Mouse (Mus musculus): ENCODE data around the gene Elf1. TPM values are rescaled to one million over a fixed set of nuclear protein-coding genes. Genes with fewer than 3 reads are reported as not detected.

The Elf1 gene
- polyA plus RNA-seq, 1 experiment from 2014 or later, result 22.7 TPM

- Histone ChIP-seq H3K4me1 (replicated peaks; ENCODE audit: control insufficient read depth, insufficient read depth, low read length) (peaks cover 27% of the 10 kb centered on the region), H3K36me3 (ENCODE audit: control insufficient read depth, insufficient read depth, low read length) (no peaks in the 10 kb centered on the region), H3K27ac (ENCODE audit: low read depth, low read length) (no peak overlapping the region), H3K27me3 (replicated peaks; ENCODE audit: control insufficient read depth, insufficient read depth, low read length) (no peaks in the 10 kb centered on the region), H3K4me3 (ENCODE audit: low read depth, low read length) (no peak overlapping the region), H3K9ac (ENCODE audit: low read depth, low read length) (no peak overlapping the region), H3K9me3 (ENCODE audit: control insufficient read depth, low read length) (no peaks in the 10 kb centered on the region), H3K4me2 (no peak overlapping the region)
- DNase-seq (ENCODE audit: low spot score), result no peak
- 78% methylated on average over 5 of the region's 5 CpGs for WGBS
- ATAC-seq (replicated peaks; ENCODE audit: low FRiP score), result no peak
Observed at GRCm38 (mm10) chr14:79503371-79504075, 22.5 kb downstream of the Elf1 start.

DNA sequence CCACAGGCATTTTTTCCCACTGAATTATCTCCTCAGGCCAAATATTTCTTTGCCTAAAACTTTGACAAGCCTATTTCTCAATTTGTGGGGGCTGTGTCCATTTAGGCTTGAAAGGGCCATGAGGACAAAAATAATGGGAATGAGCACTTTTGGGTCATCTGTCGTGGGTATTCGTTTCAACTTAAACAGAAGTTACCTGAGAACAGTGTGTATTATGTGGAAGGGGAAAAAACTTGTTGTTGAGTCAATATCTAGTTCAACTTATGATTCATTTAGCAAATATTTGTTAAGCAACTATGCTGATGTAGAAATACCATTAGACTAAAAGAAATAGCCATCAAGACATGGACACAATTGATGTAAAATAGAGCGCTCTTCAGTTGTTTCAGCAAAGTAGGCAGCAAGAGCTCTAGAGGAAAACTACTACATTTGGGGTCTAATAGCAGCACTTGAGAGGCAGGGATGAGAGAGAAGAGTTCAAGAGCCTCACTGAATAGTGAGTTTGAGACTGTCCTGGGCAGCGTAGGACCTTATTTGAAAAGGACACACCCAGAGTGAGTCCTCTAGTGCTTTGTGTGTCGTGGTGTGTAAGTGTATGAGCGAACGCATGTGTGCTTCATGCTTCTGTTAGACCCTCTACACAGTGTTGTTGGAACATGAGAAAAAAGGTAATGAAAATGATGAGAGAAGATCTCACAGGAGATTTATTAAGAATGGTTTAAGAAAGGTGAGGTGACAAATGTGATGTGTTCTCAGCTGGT, 23.4 kb downstream of the Elf1 start:
- Histone ChIP-seq H3K36me3 (ENCODE audit: control insufficient read depth, insufficient read depth, low read length) (no peaks in the 10 kb centered on the region), H3K4me3 (ENCODE audit: low read depth, low read length) (no peak overlapping the region), H3K27me3 (replicated peaks; ENCODE audit: control insufficient read depth, insufficient read depth, low read length) (no peaks in the 10 kb centered on the region), H3K27ac (ENCODE audit: low read depth, low read length) (no peak overlapping the region), H3K9ac (ENCODE audit: low read depth, low read length) (no peak overlapping the region), H3K4me1 (replicated peaks; ENCODE audit: control insufficient read depth, insufficient read depth, low read length) (peaks cover 27% of the 10 kb centered on the region), H3K4me2 (no peak overlapping the region), H3K9me3 (ENCODE audit: control insufficient read depth, low read length) (no peaks in the 10 kb centered on the region)
- 92% methylated on average over 7 of the region's 7 CpGs for WGBS
- ATAC-seq (replicated peaks; ENCODE audit: low FRiP score) (no peak), DNase-seq (ENCODE audit: low spot score) (no peak)

- peak overlapping the region; percentile 68; the same call in 1 of the 2 replicates for H3K27ac ChIP-seq (ENCODE audit: low read depth, low read length)
- no peaks in the 10 kb centered on the region for H3K9me3 ChIP-seq (ENCODE audit: control insufficient read depth, low read length)
- ATAC-seq (replicated peaks; ENCODE audit: low FRiP score) (peak; percentile 96), DNase-seq (ENCODE audit: low spot score) (no peak)
- peak overlapping the region; percentile 49 for H3K4me2 ChIP-seq
- H3K27me3 ChIP-seq (replicated peaks; ENCODE audit: control insufficient read depth, insufficient read depth, low read length), result no peaks in the 10 kb centered on the region
- 33% methylated on average over 9 of the region's 9 CpGs for WGBS
- no peak overlapping the region for H3K4me3 ChIP-seq (ENCODE audit: low read depth, low read length)
- H3K4me1 ChIP-seq (replicated peaks; ENCODE audit: control insufficient read depth, insufficient read depth, low read length), result peaks cover 18% of the 10 kb centered on the region
- peak overlapping the region; percentile 36; the same call in 1 of the 2 replicates for H3K9ac ChIP-seq (ENCODE audit: low read depth, low read length)
- H3K36me3 ChIP-seq (ENCODE audit: control insufficient read depth, insufficient read depth, low read length), result no peaks in the 10 kb centered on the region
Observed at GRCm38 (mm10) chr14:79506207-79506606, 25.2 kb downstream of the Elf1 start.

- WGBS, result 72% methylated on average over 1 of the region's 1 CpGs
- Histone ChIP-seq H3K9ac (ENCODE audit: low read depth, low read length) (no peak overlapping the region), H3K4me1 (replicated peaks; ENCODE audit: control insufficient read depth, insufficient read depth, low read length) (peaks cover 18% of the 10 kb centered on the region), H3K4me2 (no peak overlapping the region), H3K36me3 (ENCODE audit: control insufficient read depth, insufficient read depth, low read length) (no peaks in the 10 kb centered on the region), H3K27ac (ENCODE audit: low read depth, low read length) (no peak overlapping the region), H3K27me3 (replicated peaks; ENCODE audit: control insufficient read depth, insufficient read depth, low read length) (no peaks in the 10 kb centered on the region), H3K4me3 (ENCODE audit: low read depth, low read length) (no peak overlapping the region), H3K9me3 (ENCODE audit: control insufficient read depth, low read length) (no peaks in the 10 kb centered on the region)
- ATAC-seq (replicated peaks; ENCODE audit: low FRiP score) (no peak), DNase-seq (ENCODE audit: low spot score) (no peak)
Observed at GRCm38 (mm10) chr14:79507846-79508245, 26.9 kb downstream of the Elf1 start.

GRCm38 (mm10) chr14:79508662-79509305, 27.8 kb downstream of the Elf1 start:
- no peaks in the 10 kb centered on the region for H3K36me3 ChIP-seq (ENCODE audit: control insufficient read depth, insufficient read depth, low read length)
- H3K27me3 ChIP-seq (replicated peaks; ENCODE audit: control insufficient read depth, insufficient read depth, low read length), result no peaks in the 10 kb centered on the region
- H3K9me3 ChIP-seq (ENCODE audit: control insufficient read depth, low read length), result no peaks in the 10 kb centered on the region
- peaks cover 18% of the 10 kb centered on the region for H3K4me1 ChIP-seq (replicated peaks; ENCODE audit: control insufficient read depth, insufficient read depth, low read length)
- DNase-seq (ENCODE audit: low spot score) (no peak), ATAC-seq (replicated peaks; ENCODE audit: low FRiP score) (no peak)
- H3K4me3 ChIP-seq (ENCODE audit: low read depth, low read length), result no peak overlapping the region
- no peak overlapping the region for H3K4me2 ChIP-seq
- WGBS, result 69% methylated on average over 9 of the region's 9 CpGs
- peak overlapping the region; percentile 19; the same call in 1 of the 2 replicates for H3K27ac ChIP-seq (ENCODE audit: low read depth, low read length)
- H3K9ac ChIP-seq (ENCODE audit: low read depth, low read length), result no peak overlapping the region

- no peaks in the 10 kb centered on the region for H3K36me3 ChIP-seq (ENCODE audit: control insufficient read depth, insufficient read depth, low read length)
- no peak overlapping the region for H3K27ac ChIP-seq (ENCODE audit: low read depth, low read length)
- DNase-seq (ENCODE audit: low spot score) (no peak), ATAC-seq (replicated peaks; ENCODE audit: low FRiP score) (no peak)
- H3K9me3 ChIP-seq (ENCODE audit: control insufficient read depth, low read length), result no peaks in the 10 kb centered on the region
- H3K9ac ChIP-seq (ENCODE audit: low read depth, low read length), result no peak overlapping the region
- no peaks in the 10 kb centered on the region for H3K27me3 ChIP-seq (replicated peaks; ENCODE audit: control insufficient read depth, insufficient read depth, low read length)
- H3K4me3 ChIP-seq (ENCODE audit: low read depth, low read length), result no peak overlapping the region
- WGBS, result 67% methylated on average over 1 of the region's 1 CpGs
- H3K4me2 ChIP-seq, result no peak overlapping the region
- peaks cover 15% of the 10 kb centered on the region for H3K4me1 ChIP-seq (replicated peaks; ENCODE audit: control insufficient read depth, insufficient read depth, low read length)
Observed at GRCm38 (mm10) chr14:79511521-79511920, 30.5 kb downstream of the Elf1 start.

- Histone ChIP-seq H3K4me3 (ENCODE audit: low read depth, low read length) (no peak overlapping the region), H3K36me3 (ENCODE audit: control insufficient read depth, insufficient read depth, low read length) (no peaks in the 10 kb centered on the region), H3K4me2 (no peak overlapping the region), H3K9me3 (ENCODE audit: control insufficient read depth, low read length) (no peaks in the 10 kb centered on the region), H3K27ac (ENCODE audit: low read depth, low read length) (no peak overlapping the region), H3K4me1 (replicated peaks; ENCODE audit: control insufficient read depth, insufficient read depth, low read length) (peaks cover 15% of the 10 kb centered on the region), H3K27me3 (replicated peaks; ENCODE audit: control insufficient read depth, insufficient read depth, low read length) (no peaks in the 10 kb centered on the region), H3K9ac (ENCODE audit: low read depth, low read length) (no peak overlapping the region)
- ATAC-seq (replicated peaks; ENCODE audit: low FRiP score) (no peak), DNase-seq (ENCODE audit: low spot score) (no peak)
- WGBS, result 70% methylated on average over 2 of the region's 2 CpGs
Observed at GRCm38 (mm10) chr14:79513951-79514350, 33.0 kb downstream of the Elf1 start.

- Histone ChIP-seq H3K27ac (ENCODE audit: low read depth, low read length) (peak overlapping the region; percentile 62; the same call in 1 of the 2 replicates), H3K4me3 (ENCODE audit: low read depth, low read length) (peak overlapping the region; percentile 38; the same call in 1 of the 2 replicates), H3K9ac (ENCODE audit: low read depth, low read length) (no peak overlapping the region), H3K36me3 (ENCODE audit: control insufficient read depth, insufficient read depth, low read length) (no peaks in the 10 kb centered on the region), H3K9me3 (ENCODE audit: control insufficient read depth, low read length) (no peaks in the 10 kb centered on the region), H3K4me2 (peak overlapping the region; percentile 45), H3K27me3 (replicated peaks; ENCODE audit: control insufficient read depth, insufficient read depth, low read length) (no peaks in the 10 kb centered on the region), H3K4me1 (replicated peaks; ENCODE audit: control insufficient read depth, insufficient read depth, low read length) (peaks cover 18% of the 10 kb centered on the region)
- ATAC-seq (replicated peaks; ENCODE audit: low FRiP score) (0 out of 2 replicates have a peak, but pooled peaks have one; percentile 45), DNase-seq (ENCODE audit: low spot score) (no peak)
- WGBS, result 57% methylated on average over 8 of the region's 8 CpGs
Observed at GRCm38 (mm10) chr14:79515100-79515499, 34.1 kb downstream of the Elf1 start.
